In the genomic region with DNA sequence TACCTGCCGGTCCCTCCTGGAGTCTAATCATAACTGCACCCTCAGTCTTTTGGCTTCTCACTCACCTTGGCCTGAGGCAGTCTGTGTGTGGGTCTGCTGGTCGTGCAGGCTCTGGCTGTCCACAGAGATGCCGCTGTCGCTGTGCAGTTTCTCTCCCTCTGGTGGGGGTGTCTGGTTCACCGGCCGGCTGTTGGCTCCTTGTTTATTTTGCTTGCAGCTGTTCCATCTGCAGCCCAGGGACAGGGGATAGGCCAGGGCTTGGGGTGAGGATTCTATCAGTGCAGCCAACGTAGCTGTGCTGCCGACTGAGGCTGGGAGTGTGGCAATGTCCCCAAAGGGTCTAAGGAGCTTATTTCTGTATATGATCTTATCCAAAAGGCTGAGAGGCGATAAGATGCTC, we compare ENCODE assay signal across 12 mouse cellular contexts. TPM values are rescaled to one million over a fixed set of nuclear protein-coding genes. Genes with fewer than 3 reads are reported as not detected.
A peak's percentile ranks its signal among the peaks of the same experiment; 100 is the strongest.
DNase-seq lines count a peak whose midpoint lies in the region; ATAC-seq and TF ChIP-seq lines count a peak whose summit lies in the region.
"Had no signal": no experiment of that assay in that cellular context is flagged by ENCODE, and none has a peak within 500 bp of the region (broad histone marks: within the 10 kb centered on the region; RNA-seq: fewer than 3 reads in every experiment).

No protein-coding gene starts in this region.

- H3K4me2 ChIP-seq in forebrain, embryonic 11.5 days (ENCODE audit: low read depth, low read length, severe bottlenecking), result no peak overlapping the region
- no peak overlapping the region for H3K4me2 ChIP-seq in forebrain, embryonic 16.5 days (ENCODE audit: low read length)
- H3K4me2 ChIP-seq in embryonic facial prominence, embryonic 14.5 days (ENCODE audit: low read depth, low read length), result peak overlapping the region; percentile 6; the same call in 1 of the 2 replicates
- no peak overlapping the region for H3K4me2 ChIP-seq in myocyte (ENCODE audit: low read depth)
- H3K4me2 ChIP-seq: hindbrain, embryonic 14.5 days had no signal

- H3K79me2 ChIP-seq in liver, adult 2 months (ENCODE audit: control insufficient read depth, insufficient read depth, low read length), result no peaks in the 10 kb centered on the region
- H3K79me2 ChIP-seq in myocyte (ENCODE audit: control insufficient read depth, insufficient read depth), result no peaks in the 10 kb centered on the region

- no peak overlapping the region for H3ac ChIP-seq in myocyte (ENCODE audit: control insufficient read depth, insufficient read length)

- no peak for TF ChIP-seq POLR2A in liver, adult 2 months (IDR thresholded peaks at IDR 0.05; ENCODE audit: extremely low read depth, insufficient read depth, low read length)
- TF ChIP-seq POLR2A in myocyte (IDR thresholded peaks at IDR 0.05; ENCODE audit: insufficient read length, low read depth), result no peak
- TF ChIP-seq POLR2A in cerebellum, adult 2 months (IDR thresholded peaks at IDR 0.05; ENCODE audit: borderline replicate concordance, insufficient read depth, low read length), result no peak

- TF ChIP-seq CTCF in liver, adult 2 months (IDR thresholded peaks at IDR 0.05; ENCODE audit: low read depth, low read length), result no peak
- TF ChIP-seq CTCF in cerebellum, adult 2 months (IDR thresholded peaks at IDR 0.05; ENCODE audit: borderline replicate concordance, insufficient read depth, low read depth, low read length), result no peak

- H3K27me3 ChIP-seq in forebrain, embryonic 11.5 days (ENCODE audit: control insufficient read depth, insufficient read depth, low read length), result peaks cover 2% of the 10 kb centered on the region; the same call in 1 of the 2 replicates
- H3K27me3 ChIP-seq in forebrain, embryonic 16.5 days (replicated peaks; ENCODE audit: control insufficient read depth, insufficient read depth, low read length), result 0 out of 2 replicates have a peak, but pooled peaks cover 5% of the 10 kb centered on the region
- H3K27me3 ChIP-seq in liver, adult 2 months (ENCODE audit: control insufficient read depth, insufficient read depth, low read length), result no peaks in the 10 kb centered on the region
- peaks cover 5% of the 10 kb centered on the region; the same call in 1 of the 2 replicates for H3K27me3 ChIP-seq in embryonic facial prominence, embryonic 14.5 days (replicated peaks; ENCODE audit: control insufficient read depth, insufficient read depth, low read length)
- H3K27me3 ChIP-seq in myocyte (ENCODE audit: control insufficient read depth, insufficient read depth, insufficient read length), result peaks cover 30% of the 10 kb centered on the region
- H3K27me3 ChIP-seq in cerebellum, adult 2 months (ENCODE audit: control insufficient read depth, insufficient read depth, low read length), result no peaks in the 10 kb centered on the region

- peaks cover 4% of the 10 kb centered on the region; the same call in 1 of the 2 replicates for H3K4me1 ChIP-seq in forebrain, embryonic 11.5 days (replicated peaks; ENCODE audit: control insufficient read depth, insufficient read depth, low read length)
- peaks cover 20% of the 10 kb centered on the region for H3K4me1 ChIP-seq in forebrain, embryonic 16.5 days (replicated peaks; ENCODE audit: control insufficient read depth, insufficient read depth, low read length)
- no peaks in the 10 kb centered on the region for H3K4me1 ChIP-seq in liver, adult 2 months (ENCODE audit: control insufficient read depth, insufficient read depth, low read length)
- peaks cover 50% of the 10 kb centered on the region for H3K4me1 ChIP-seq in embryonic facial prominence, embryonic 14.5 days (ENCODE audit: control insufficient read depth, insufficient read depth, low read length)
- no peaks in the 10 kb centered on the region for H3K4me1 ChIP-seq in cerebellum, adult 2 months (ENCODE audit: control insufficient read depth, insufficient read depth, low read length)

- no peak overlapping the region for H3K4me3 ChIP-seq in forebrain, embryonic 11.5 days (ENCODE audit: low read depth, low read length)
- no peak overlapping the region for H3K4me3 ChIP-seq in forebrain, embryonic 16.5 days (replicated peaks; ENCODE audit: low read length)
- no peak overlapping the region for H3K4me3 ChIP-seq in liver, adult 2 months (ENCODE audit: insufficient read depth, low read depth, low read length)
- no peak overlapping the region for H3K4me3 ChIP-seq in embryonic facial prominence, embryonic 14.5 days (ENCODE audit: low read depth, low read length)
- H3K4me3 ChIP-seq in myocyte, result no peak overlapping the region
- H3K4me3 ChIP-seq in cerebellum, adult 2 months (replicated peaks; ENCODE audit: insufficient read depth, low read depth, low read length), result no peak overlapping the region

- no peak overlapping the region for H3K27ac ChIP-seq in forebrain, embryonic 11.5 days (ENCODE audit: low read depth, low read length)
- H3K27ac ChIP-seq in forebrain, embryonic 16.5 days (ENCODE audit: low read length), result no peak overlapping the region
- no peak overlapping the region for H3K27ac ChIP-seq in liver, adult 2 months (replicated peaks; ENCODE audit: insufficient read depth, low read depth, low read length)
- peak overlapping the region; percentile 40; the same call in 1 of the 2 replicates for H3K27ac ChIP-seq in embryonic facial prominence, embryonic 14.5 days (replicated peaks; ENCODE audit: low read depth, low read length)
- no peak overlapping the region for H3K27ac ChIP-seq in cerebellum, adult 2 months (ENCODE audit: insufficient read depth, low read length)
- H3K27ac ChIP-seq: hindbrain, embryonic 14.5 days had no signal

- H3K9me3 ChIP-seq in forebrain, embryonic 11.5 days (ENCODE audit: control insufficient read depth, low read length), result no peaks in the 10 kb centered on the region
- H3K9me3 ChIP-seq in forebrain, embryonic 16.5 days (ENCODE audit: control insufficient read depth, low read length), result no peaks in the 10 kb centered on the region
- H3K9me3 ChIP-seq in embryonic facial prominence, embryonic 14.5 days (ENCODE audit: control insufficient read depth, low read length), result no peaks in the 10 kb centered on the region

- no peaks in the 10 kb centered on the region for H3K36me3 ChIP-seq in forebrain, embryonic 11.5 days (ENCODE audit: control insufficient read depth, insufficient read depth, low read length)
- no peaks in the 10 kb centered on the region for H3K36me3 ChIP-seq in forebrain, embryonic 16.5 days (ENCODE audit: control insufficient read depth, insufficient read depth)
- no peaks in the 10 kb centered on the region for H3K36me3 ChIP-seq in liver, adult 2 months (ENCODE audit: control insufficient read depth, insufficient read depth, low read length)
- H3K36me3 ChIP-seq in embryonic facial prominence, embryonic 14.5 days (ENCODE audit: control insufficient read depth, insufficient read depth, low read length), result peaks cover 7% of the 10 kb centered on the region
- no peaks in the 10 kb centered on the region for H3K36me3 ChIP-seq in myocyte (ENCODE audit: control insufficient read depth, insufficient read depth)

- H3K9ac ChIP-seq in forebrain, embryonic 11.5 days (ENCODE audit: low read length), result no peak overlapping the region
- no peak overlapping the region for H3K9ac ChIP-seq in forebrain, embryonic 16.5 days (replicated peaks; ENCODE audit: low read depth, low read length)
- no peak overlapping the region for H3K9ac ChIP-seq in liver, adult 2 months (ENCODE audit: low read depth, low read length)
- no peak overlapping the region for H3K9ac ChIP-seq in embryonic facial prominence, embryonic 14.5 days (ENCODE audit: low read depth, low read length)
- H3K9ac ChIP-seq: hindbrain, embryonic 14.5 days had no signal

- no peak for ATAC-seq in forebrain, embryonic 11.5 days (replicated peaks; ENCODE audit: low FRiP score)
- no peak for ATAC-seq in forebrain, embryonic 16.5 days
- ATAC-seq in embryonic facial prominence, embryonic 14.5 days (ENCODE audit: low read depth), result peak; percentile 23; the same call in 1 of the 2 replicates
- no peak for ATAC-seq in megakaryocyte progenitor cell, adult 5-6 weeks (replicated peaks; ENCODE audit: poor library complexity)

- DNase-seq in forebrain, embryonic 11.5 days (ENCODE audit: low spot score), result peak; percentile 64
- peak; percentile 8 for DNase-seq in liver, adult 2 months (ENCODE audit: extremely low read depth, low read depth, low spot score)
- DNase-seq in liver, result no peak
- peak; percentile 75 for DNase-seq in embryonic facial prominence, embryonic 14.5 days (ENCODE audit: low spot score)
- no peak for DNase-seq in cerebellum, adult 2 months
- DNase-seq: thymus, postnatal 36 days had no signal

- 31% methylated on average over 9 of the region's 9 CpGs for WGBS in forebrain, embryonic 11.5 days
- WGBS in forebrain, embryonic 16.5 days, result 22% methylated on average over 9 of the region's 9 CpGs
- WGBS in liver, adult 2 months, result 22% methylated on average over 9 of the region's 9 CpGs
- WGBS in embryonic facial prominence, embryonic 14.5 days, result 13% methylated on average over 9 of the region's 9 CpGs
- 29% methylated on average over 9 of the region's 9 CpGs for WGBS in cerebellum, adult 2 months

TF ChIP-seq in myocyte, 11 proteins besides CTCF, POLR2A, EP300 and RAD21 (continues in another document):
- peak in 1 of 3 experiments; percentile 89 for TF ChIP-seq MYOG (IDR thresholded peaks at IDR 0.05; ENCODE audit: control insufficient read depth in 1 of 3, insufficient read depth in 1 of 3, insufficient read length in 2 of 3, low read depth in 2 of 3)

RNA-seq across cellular contexts. Expression of a gene that starts 15.8 kb away (rescaled TPM):
- polyA plus RNA-seq in forebrain, embryonic 11.5 days (2014; fragmentation: Nextera tagmentation; extraction: Ambion mirVana), result 10.5 and 11.5 TPM in 2 replicates
- 8.2 and 8.7 TPM in 2 replicates for polyA plus RNA-seq in forebrain, embryonic 16.5 days (2015; fragmentation: Nextera tagmentation; extraction: Ambion mirVana)
- 1.0 and 3.0 TPM in 2 replicates for total RNA-seq in liver, adult 2 months (2014; rRNA removed)
- 4.9 and 6.9 TPM in 2 replicates for polyA plus RNA-seq in liver, adult 2 months (2012; rRNA removed)
- polyA plus RNA-seq in embryonic facial prominence, embryonic 14.5 days (2014; fragmentation: Nextera tagmentation; extraction: Ambion mirVana), result 47.5 and 58.7 TPM in 2 replicates
- polyA plus RNA-seq in myocyte (2012; fragmentation: generic; extraction: Trizol), result 0.01 TPM
- 4.5 and 6.4 TPM in 2 replicates for polyA plus RNA-seq in cerebellum, adult 2 months (2012; rRNA removed)
- total RNA-seq in megakaryocyte progenitor cell, adult 5-6 weeks (2015), result not detected in 2 replicates
- not detected in 2 replicates for total RNA-seq in megakaryocyte progenitor cell, adult 5-6 weeks (2017)
- total RNA-seq: granulocyte monocyte progenitor cell, adult 5-6 weeks; MEL had no signal

RNA-seq across cellular contexts. Expression of a gene that starts 57.4 kb away (rescaled TPM):
- polyA plus RNA-seq in forebrain, embryonic 11.5 days (2014; fragmentation: Nextera tagmentation; extraction: Ambion mirVana), result 0.25 and 0.28 TPM in 2 replicates
- 7.5 and 7.6 TPM in 2 replicates for polyA plus RNA-seq in forebrain, embryonic 16.5 days (2015; fragmentation: Nextera tagmentation; extraction: Ambion mirVana)
- not detected in 2 replicates for total RNA-seq in liver, adult 2 months (2014; rRNA removed)
- polyA plus RNA-seq in liver, adult 2 months (2012; rRNA removed), result 0.05 TPM in 1 of 2 replicates, not detected in the other
- 0.72 and 1.1 TPM in 2 replicates for polyA plus RNA-seq in embryonic facial prominence, embryonic 14.5 days (2014; fragmentation: Nextera tagmentation; extraction: Ambion mirVana)
- 0.04 TPM for polyA plus RNA-seq in myocyte (2012; fragmentation: generic; extraction: Trizol)
- 18.6 and 19.9 TPM in 2 replicates for polyA plus RNA-seq in cerebellum, adult 2 months (2012; rRNA removed)
- not detected in 2 replicates for total RNA-seq in megakaryocyte progenitor cell, adult 5-6 weeks (2015)
- total RNA-seq in megakaryocyte progenitor cell, adult 5-6 weeks (2017), result not detected in 2 replicates
- total RNA-seq: granulocyte monocyte progenitor cell, adult 5-6 weeks; MEL had no signal

Comparison
In these comparisons a context has a peak if more than half of its experiments do, and no peak if none do; other contexts are left out.
1. DNase-seq: peak in forebrain, embryonic 11.5 days (single experiment), liver, adult 2 months (single experiment) and embryonic facial prominence, embryonic 14.5 days (single experiment); none in liver (single experiment) and cerebellum, adult 2 months (0 of 2).